Mouse (Mus musculus) bone marrow, adult 2 months (tissue): ENCODE measurements around the gene Pdzrn3.

Experiments
- CTCF ChIP-seq: fragments of 200-500 bp; IDR thresholded peaks from 2 replicates; pipeline ENCODE4 v1.5.1; 2011; ENCODE audit warnings: low read length, control low read depth; ENCODE audit not compliant: control insufficient read depth, insufficient read depth
- POLR2A ChIP-seq: fragments of 200-500 bp; IDR thresholded peaks from 2 replicates; pipeline ENCODE4 v1.6.1; 2011; ENCODE audit warnings: low read depth, mild to moderate bottlenecking, control low read depth, low read length, borderline replicate concordance; ENCODE audit not compliant: control insufficient read depth

DNA sequence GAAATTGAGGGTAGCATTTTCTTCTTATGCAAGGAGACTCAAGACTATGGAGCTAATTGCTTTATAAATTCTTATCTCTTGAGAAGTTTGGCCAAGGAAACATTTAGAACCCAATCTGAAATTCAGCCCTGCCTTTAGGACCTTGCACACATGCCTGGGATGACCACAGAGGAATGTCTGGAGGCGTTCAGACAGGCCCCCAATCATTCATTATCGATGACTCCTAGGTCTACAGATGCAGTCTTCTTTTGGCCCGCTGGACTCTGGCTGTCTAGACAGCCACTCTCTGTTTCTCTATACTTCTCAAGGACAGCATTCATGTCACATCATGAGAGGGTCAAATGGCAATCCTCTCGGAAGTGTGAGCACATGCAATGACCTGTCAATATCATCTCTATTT is 15.4 kb downstream of the Pdzrn3 start:
- TF ChIP-seq CTCF (no peak), POLR2A (no peak)
